Mouse (Mus musculus) T-helper 2 cell (primary cell): ENCODE data around the gene Smim20.

Experiments used
- in situ Hi-C: fragments of 300-600 bp; cut with MboI, MseI; formaldehyde crosslinking; loops from one replicate; pipeline ENCODE4 v1.15.1; 2025; ENCODE audit warnings: high pct_unique_total_duplicates

Gene Smim20

DNA sequence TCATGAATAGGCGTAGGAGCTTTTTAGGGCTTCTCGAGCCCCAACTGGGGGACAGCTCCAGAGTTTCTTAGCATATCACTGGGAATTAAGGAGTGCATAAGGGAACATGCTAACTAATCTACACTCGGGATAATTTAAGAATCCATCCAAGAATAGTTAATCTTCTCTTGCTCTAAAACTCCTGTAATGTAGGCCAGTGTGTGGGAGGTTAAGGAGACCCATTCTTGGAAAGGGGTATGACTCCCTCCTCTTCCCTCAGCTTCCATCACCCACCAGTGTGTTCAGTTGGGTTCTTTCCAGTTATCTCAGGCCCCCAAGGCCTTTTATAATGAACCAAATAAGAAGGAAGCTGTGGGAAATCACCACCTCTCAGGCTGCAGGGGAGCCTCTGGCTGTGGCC lies 40.0 kb downstream of the Smim20 start:
- in situ Hi-C loops = no loop called here

GRCm38 (mm10) chr5:53307437-53307836 lies 40.6 kb downstream of the Smim20 start:
- in situ Hi-C loops = no loop called here

- in situ Hi-C loops = no loop called here
These were observed 47.7 kb downstream of the Smim20 start for GRCm38 (mm10) chr5:53314404-53315167.

DNA sequence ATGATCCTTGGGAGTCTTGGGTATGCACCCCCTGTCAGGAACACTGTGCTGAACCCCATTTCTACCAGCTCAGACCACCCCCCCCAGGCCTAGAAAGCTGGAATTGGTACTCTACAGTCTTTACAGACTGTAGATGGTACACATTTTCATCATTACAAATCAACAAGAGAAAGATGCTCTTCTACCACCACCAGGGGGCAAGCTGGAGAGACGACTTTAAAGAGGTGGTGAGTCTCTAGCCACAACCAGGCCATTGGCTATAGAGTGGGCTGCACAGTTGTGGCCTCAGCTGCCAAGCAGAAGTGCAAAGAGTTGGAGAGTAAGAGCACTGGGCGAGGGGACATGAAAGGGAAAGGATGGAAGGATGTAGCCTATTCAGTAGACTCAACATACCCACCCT lies 48.9 kb downstream of the Smim20 start:
- in situ Hi-C loops = no loop called here

DNA sequence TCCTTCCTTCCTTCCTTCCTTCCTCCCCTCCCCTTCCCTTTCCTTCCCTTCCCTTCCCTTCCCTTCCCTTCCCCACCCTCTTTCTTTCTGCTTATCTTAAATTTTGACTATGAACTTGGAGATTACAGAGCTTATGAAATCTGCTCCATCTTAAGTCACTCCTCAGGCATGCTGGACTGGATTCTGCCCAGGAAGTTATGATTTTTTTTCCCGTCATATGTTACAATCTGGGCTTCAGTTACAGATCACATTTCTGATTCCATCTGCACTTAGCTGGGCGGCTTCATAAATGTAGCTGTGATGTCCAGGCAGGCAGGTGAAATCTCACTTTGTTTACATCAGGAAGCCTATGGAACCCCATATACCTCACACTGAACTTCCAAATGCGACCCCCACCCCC lies 50.5 kb downstream of the Smim20 start:
- in situ Hi-C loops = no loop called here

DNA sequence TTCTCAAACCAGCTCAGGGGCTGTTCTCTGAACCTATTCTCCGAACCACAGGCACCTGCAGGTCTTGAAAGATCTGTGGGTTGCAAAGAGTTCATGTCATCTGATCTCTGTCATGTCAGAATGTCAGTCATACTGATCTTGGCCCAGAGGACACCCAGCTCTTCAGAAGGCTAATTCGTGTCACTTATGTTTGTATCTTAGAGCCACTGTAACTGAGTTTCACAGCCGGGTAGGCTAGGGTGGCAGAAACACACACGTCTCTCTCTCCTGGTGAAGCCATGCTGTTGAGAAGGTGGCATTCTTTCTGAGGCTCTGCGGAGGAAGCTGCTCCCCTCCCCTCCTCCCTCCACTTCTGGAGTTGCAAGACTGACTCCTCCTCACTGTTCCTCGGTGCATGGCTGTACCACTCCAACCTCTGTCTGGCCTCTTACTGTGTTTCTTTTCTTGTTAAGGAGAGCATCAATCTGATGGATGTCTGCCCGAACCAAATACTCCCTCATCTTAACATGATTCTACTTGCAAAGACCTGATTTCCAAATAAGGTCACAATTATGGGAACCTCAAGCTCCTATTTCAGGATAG lies 51.1 kb downstream of the Smim20 start:
- in situ Hi-C loops = no loop called here

DNA sequence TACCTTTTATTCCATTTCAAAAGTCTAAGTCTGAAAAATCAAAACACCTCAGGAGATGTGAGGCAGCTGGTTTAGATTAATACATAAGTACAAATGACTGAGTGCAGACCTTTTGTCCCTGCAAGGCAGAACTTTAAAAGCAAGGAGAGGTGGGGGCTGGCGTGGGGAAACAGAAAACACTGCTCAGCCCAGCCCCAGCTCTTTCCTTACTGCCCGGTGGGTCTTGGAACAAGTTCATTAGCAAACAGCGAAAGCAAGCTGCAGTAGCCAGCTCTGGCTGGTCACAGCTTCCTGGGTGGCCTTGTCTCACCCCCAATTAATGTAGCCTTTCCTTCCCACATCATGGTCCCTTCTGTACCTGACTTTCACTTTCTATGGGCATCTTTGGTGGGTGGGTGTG lies 53.4 kb downstream of the Smim20 start:
- in situ Hi-C loops = loop anchor here (5.0 kb wide), 1 partner anchor 347 kb away; no protein-coding TSS in a partner anchor

GRCm38 (mm10) chr5:53321901-53322300 lies 55.0 kb downstream of the Smim20 start:
- in situ Hi-C loops = loop anchor here (5.0 kb wide), 1 partner anchor 345 kb away; no protein-coding TSS in a partner anchor

DNA sequence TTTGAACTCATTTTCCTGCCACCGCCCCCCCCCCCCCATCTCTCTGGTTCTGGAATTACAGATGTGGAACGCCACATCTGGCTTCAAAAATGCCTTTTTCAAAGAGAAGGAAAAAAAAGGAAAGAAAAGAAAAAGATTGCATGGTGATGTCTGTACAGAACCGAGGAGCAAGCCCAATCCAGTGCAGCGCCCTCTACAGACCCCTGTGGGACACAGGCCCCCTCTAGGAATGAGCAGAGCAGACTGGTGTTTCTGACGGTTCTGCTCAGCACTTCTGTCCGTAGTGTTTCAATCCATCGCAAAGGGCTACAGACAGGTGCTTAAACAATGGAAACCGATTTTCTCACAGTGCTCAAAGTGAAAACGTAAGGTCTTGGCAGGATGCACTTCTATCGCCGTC lies 55.6 kb downstream of the Smim20 start:
- in situ Hi-C loops = loop anchor here (5.0 kb wide), 1 partner anchor 345 kb away; no protein-coding TSS in a partner anchor

DNA sequence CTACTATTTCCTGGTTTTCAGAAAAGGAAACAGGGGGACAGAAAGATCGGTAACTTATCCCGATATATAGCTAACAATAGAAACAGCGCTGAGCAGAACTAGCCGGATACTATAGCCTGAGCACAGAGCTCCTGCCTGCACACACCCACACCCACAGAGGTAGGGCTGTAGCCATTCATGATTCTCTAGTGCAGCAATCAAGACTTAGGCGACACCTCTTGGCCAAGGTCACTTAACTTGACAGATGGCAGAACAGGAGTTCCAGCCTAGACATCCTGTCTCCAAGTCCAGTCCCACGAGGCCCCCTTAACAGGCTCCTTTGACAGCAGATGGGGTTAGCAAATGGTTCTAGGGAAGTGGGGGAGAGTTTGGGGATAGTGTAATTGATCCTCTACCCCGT lies 56.2 kb downstream of the Smim20 start:
- in situ Hi-C loops = loop anchor here (5.0 kb wide), 1 partner anchor 344 kb away; no protein-coding TSS in a partner anchor

- in situ Hi-C loops = loop anchor here (5.0 kb wide), 1 partner anchor 343 kb away; no protein-coding TSS in a partner anchor
These were observed 57.4 kb downstream of the Smim20 start for GRCm38 (mm10) chr5:53324256-53324655.

DNA sequence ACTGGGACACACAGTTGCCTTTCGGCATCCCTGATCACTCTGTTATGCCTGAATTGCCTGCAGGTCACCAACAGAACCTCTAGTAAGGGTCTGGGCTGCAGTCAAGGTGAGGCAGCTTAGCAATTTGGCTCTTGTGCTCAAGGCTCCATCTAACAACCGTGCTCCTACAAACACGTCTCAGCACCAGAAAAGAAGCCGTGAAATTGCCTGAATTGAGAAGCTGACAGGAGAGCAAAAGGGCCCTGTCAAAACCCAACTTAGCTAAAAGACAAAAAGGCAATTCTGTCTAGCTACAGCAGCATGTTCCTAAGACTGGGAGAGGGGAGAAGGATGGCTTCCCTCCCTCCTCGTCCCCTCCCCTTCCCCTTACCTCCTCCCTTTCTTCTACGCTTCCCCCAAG lies 57.9 kb downstream of the Smim20 start:
- in situ Hi-C loops = loop anchor here (5.0 kb wide), 1 partner anchor 343 kb away; no protein-coding TSS in a partner anchor

DNA sequence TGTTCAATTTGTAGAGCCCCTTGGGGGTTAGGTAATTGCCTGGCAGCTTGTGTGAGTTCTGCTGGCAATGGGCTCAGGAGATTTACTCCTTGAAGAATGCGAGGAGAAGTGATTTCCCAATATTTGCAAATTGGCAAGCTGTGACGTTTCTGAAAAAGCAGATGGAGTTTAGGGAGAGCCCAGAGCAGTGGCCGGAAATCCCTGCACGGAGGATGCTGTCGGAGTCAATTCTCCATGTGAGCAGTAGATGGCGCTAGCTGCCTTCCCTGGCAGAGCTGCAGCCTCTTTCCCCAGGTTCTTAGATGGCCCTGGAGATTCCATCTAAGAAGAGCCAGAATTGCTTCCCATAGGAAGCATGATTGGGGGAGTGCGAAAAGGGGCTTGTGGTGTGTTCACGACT lies 59.1 kb downstream of the Smim20 start:
- in situ Hi-C loops = no loop called here

- in situ Hi-C loops = no loop called here
These were observed 59.6 kb downstream of the Smim20 start for GRCm38 (mm10) chr5:53326491-53326890.
